Mouse (Mus musculus) hindbrain, embryonic 14.5 days (tissue): Measurements from ENCODE around the gene Csrp1. TPM values are rescaled to one million over a fixed set of nuclear protein-coding genes. Genes with fewer than 3 reads are reported as not detected.
A peak's percentile ranks its signal among the peaks of the same experiment; 100 is the strongest.

ENCODE experiments used
- ATAC-seq: fragments of 200-750 bp; cut with Nextera tagmentation; 2 replicates; pipeline ENCODE4 v1.8.0; 2017; ENCODE audit warnings: moderate number of reproducible peaks, mild to moderate bottlenecking, moderate TSS enrichment, moderate library complexity; ENCODE audit not compliant: low FRiP score
- DNase-seq: peaks from one replicate; pipeline ENCODE4 v3.0.0-alpha.2; 2015; ENCODE audit warnings: low spot score
- H3K27ac ChIP-seq: fragments of 300-500 bp; sonication (generic); 2 replicates; pipeline ENCODE4 v1.5.1; 2014; ENCODE audit warnings: mild to moderate bottlenecking, moderate library complexity
- H3K27me3 ChIP-seq: fragments of 300-500 bp; sonication (generic); 2 replicates; pipeline ENCODE4 v1.6.1; 2014; ENCODE audit warnings: mild to moderate bottlenecking, low read length, mixed read lengths; ENCODE audit not compliant: control insufficient read depth, insufficient read depth
- H3K36me3 ChIP-seq: fragments of 300-500 bp; sonication (generic); replicated peaks from 2 replicates; pipeline ENCODE4 v1.6.1; 2014; ENCODE audit not compliant: control insufficient read depth, insufficient read depth
- H3K4me1 ChIP-seq: fragments of 300-500 bp; sonication (generic); replicated peaks from 2 replicates; pipeline ENCODE4 v1.6.1; 2014; ENCODE audit warnings: antibody characterized with exemption, low read length, mixed read lengths; ENCODE audit not compliant: control insufficient read depth, insufficient read depth
- H3K4me2 ChIP-seq: fragments of 300-500 bp; sonication (generic); replicated peaks from 2 replicates; pipeline ENCODE4 v1.6.1; 2014; ENCODE audit warnings: mild to moderate bottlenecking, moderate library complexity
- H3K4me3 ChIP-seq: fragments of 300-500 bp; sonication (generic); replicated peaks from 2 replicates; pipeline ENCODE4 v1.5.1; 2014; ENCODE audit warnings: mild to moderate bottlenecking, low read length
- H3K9ac ChIP-seq: fragments of 300-500 bp; sonication (generic); 2 replicates; pipeline ENCODE4 v1.6.1; 2014
- H3K9me3 ChIP-seq: fragments of 300-500 bp; sonication (generic); 2 replicates; pipeline ENCODE4 v1.6.1; 2016; ENCODE audit warnings: low read length; ENCODE audit not compliant: control insufficient read depth
- WGBS: fragments of 180-500 bp; shearing (Covaris S2); extraction: QIAGEN DNeasy Blood & Tissue Kit; methylation state at CpG from one replicate; pipeline ENCODE4 v1.1.7; 2014; 5-methylcytosine and 5-hydroxymethylcytosine counted together
- polyA plus RNA-seq: library from polyadenylated mRNA; unstranded; fragments of >200 nt; fragmentation: Nextera tagmentation; extraction: Ambion mirVana; gene quantifications from 2 replicates; pipeline ENCODE4 v1.2.1, GENCODE M21; 2014

The Csrp1 gene
- polyA plus RNA-seq, 1 experiment from 2014 or later = 21.7 TPM

DNA sequence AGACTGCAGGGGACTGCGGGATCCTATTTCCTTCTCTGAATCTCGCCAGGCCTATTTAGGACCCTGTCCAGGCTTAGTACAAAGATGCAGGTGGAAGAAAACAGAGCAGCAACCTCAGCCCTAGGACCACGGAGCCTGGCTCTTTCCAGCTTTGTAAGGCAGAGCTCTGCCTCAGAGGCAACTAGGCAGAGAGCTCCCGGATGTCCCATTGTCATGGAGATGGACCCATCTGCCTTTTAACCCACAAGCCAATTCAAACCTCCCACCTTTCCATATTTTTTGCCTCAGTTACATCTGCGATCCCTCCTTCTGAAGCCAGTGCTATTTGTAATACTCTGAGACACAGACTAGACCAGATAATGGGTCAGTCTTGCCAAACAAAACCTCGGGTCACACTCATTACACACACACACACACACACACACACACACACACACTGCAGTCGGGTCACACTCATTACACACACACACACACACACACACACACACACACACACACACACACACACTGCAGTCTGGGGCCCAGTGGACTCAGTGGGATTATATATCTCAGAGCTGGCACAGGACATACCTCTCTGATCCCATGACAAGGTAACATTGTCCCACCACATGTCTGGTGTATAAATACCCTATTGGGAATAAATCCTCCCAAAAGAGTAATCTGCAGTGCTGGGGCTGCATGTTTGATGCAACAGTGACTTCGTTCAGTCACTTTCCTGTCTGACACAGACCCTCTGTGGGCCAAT is 42.8 kb upstream of the Csrp1 start:
- 33% methylated on average over 8 of the region's 8 CpGs for WGBS
- Histone ChIP-seq H3K4me3 (no peak overlapping the region), H3K36me3 (no peaks in the 10 kb centered on the region), H3K27me3 (no peaks in the 10 kb centered on the region), H3K4me1 (0 out of 2 replicates have a peak, but pooled peaks cover 8% of the 10 kb centered on the region), H3K27ac (peak overlapping the region; percentile 68), H3K9me3 (no peaks in the 10 kb centered on the region), H3K4me2 (no peak overlapping the region), H3K9ac (peak overlapping the region; percentile 2; the same call in 1 of the 2 replicates)
- DNase-seq (no peak), ATAC-seq (0 out of 2 replicates have a peak, but pooled peaks have one; percentile 46)

DNA sequence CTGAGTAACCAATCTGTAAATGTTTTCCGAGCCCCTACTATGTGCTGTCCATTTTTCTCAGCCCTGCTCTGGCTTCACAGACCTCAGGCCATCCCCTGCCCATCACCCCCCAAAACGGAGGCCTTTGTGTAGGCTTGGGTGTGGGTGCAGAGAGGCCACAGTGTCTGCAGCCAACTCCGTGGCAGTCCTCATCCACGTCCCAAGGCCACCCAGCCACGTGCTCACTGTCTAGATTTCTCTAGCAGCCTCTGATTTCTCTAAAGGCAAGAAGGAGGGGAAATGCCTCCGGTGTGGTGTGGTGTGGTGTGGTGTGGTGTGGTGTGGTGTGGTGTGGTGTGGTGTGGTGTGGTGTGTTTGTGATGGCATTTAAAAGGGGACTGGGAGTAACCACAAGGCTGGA is 41.7 kb upstream of the Csrp1 start:
- no peak overlapping the region for H3K9ac ChIP-seq
- H3K4me3 ChIP-seq = no peak overlapping the region
- H3K36me3 ChIP-seq = no peaks in the 10 kb centered on the region
- WGBS = 80% methylated on average over 6 of the region's 6 CpGs
- no peak overlapping the region for H3K27ac ChIP-seq
- DNase-seq (no peak), ATAC-seq (no peak)
- H3K4me1 ChIP-seq = 0 out of 2 replicates have a peak, but pooled peaks cover 8% of the 10 kb centered on the region
- no peaks in the 10 kb centered on the region for H3K9me3 ChIP-seq
- no peaks in the 10 kb centered on the region for H3K27me3 ChIP-seq
- H3K4me2 ChIP-seq = no peak overlapping the region

DNA sequence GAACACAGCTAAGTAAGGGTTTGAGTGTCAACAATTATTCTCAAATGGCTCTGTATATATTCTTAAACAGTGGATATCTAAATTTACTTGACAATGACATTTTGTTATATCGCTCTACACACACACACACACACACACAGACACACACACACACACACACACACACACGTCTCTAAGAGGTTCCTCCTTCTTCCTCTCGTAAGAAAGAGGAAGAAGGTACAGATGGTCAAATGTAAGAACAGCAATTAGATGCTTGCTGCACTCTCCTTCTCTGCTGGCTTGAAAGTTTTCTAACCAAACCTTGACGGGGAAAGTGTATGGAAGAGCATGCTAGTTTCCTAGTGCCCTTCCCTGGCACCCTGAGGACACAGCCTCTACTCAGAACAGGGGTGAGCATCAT is 39.1 kb upstream of the Csrp1 start:
- no peak for ATAC-seq
- Histone ChIP-seq H3K9ac (no peak overlapping the region), H3K4me3 (no peak overlapping the region), H3K27me3 (peaks cover 5% of the 10 kb centered on the region; the same call in 1 of the 2 replicates), H3K9me3 (no peaks in the 10 kb centered on the region), H3K4me2 (no peak overlapping the region), H3K27ac (peak overlapping the region; percentile 56; the same call in 1 of the 2 replicates), H3K36me3 (no peaks in the 10 kb centered on the region), H3K4me1 (0 out of 2 replicates have a peak, but pooled peaks cover 10% of the 10 kb centered on the region)
- DNase-seq = no peak
- WGBS = 74% methylated on average over 4 of the region's 4 CpGs

DNA sequence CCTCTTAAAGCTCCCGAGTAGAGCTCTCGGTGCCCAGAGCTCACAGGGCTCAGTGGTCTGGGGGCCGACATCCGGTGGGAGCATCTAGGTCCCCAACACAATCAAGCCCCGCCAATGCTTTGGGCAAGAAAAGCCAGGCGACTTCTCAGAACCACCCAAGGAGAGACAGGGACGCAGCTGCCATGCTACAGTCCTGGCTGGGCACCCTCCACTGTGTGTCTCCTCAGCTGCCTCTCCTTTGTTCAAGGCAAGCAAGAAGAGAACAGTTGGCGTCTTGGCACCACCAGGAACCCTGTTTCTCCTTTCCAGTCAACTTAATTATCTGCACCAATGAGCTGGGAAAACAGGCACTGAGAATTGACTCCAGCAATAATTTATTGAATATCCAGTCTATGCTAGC is 38.7 kb upstream of the Csrp1 start:
- peaks cover 14% of the 10 kb centered on the region; the same call in 1 of the 2 replicates for H3K4me1 ChIP-seq
- DNase-seq (no peak), ATAC-seq (0 out of 2 replicates have a peak, but pooled peaks have one; percentile 46)
- peak overlapping the region; percentile 56; the same call in 1 of the 2 replicates for H3K27ac ChIP-seq
- no peak overlapping the region for H3K9ac ChIP-seq
- no peak overlapping the region for H3K4me2 ChIP-seq
- H3K4me3 ChIP-seq = no peak overlapping the region
- no peaks in the 10 kb centered on the region for H3K9me3 ChIP-seq
- 75% methylated on average over 8 of the region's 8 CpGs for WGBS
- peaks cover 8% of the 10 kb centered on the region; the same call in 1 of the 2 replicates for H3K27me3 ChIP-seq
- H3K36me3 ChIP-seq = no peaks in the 10 kb centered on the region

GRCm38 (mm10) chr1:135684895-135685294 is 35.0 kb upstream of the Csrp1 start:
- no peak overlapping the region for H3K9ac ChIP-seq
- peaks cover 28% of the 10 kb centered on the region for H3K4me1 ChIP-seq
- peaks cover 8% of the 10 kb centered on the region; the same call in 1 of the 2 replicates for H3K27me3 ChIP-seq
- no peak for DNase-seq
- WGBS = 50% methylated on average over 4 of the region's 4 CpGs
- no peak overlapping the region for H3K27ac ChIP-seq
- H3K4me3 ChIP-seq = no peak overlapping the region
- H3K4me2 ChIP-seq = no peak overlapping the region
- no peak for ATAC-seq
- H3K9me3 ChIP-seq = no peaks in the 10 kb centered on the region
- H3K36me3 ChIP-seq = no peaks in the 10 kb centered on the region

- ATAC-seq (no peak), DNase-seq (no peak)
- Histone ChIP-seq H3K36me3 (no peaks in the 10 kb centered on the region), H3K27me3 (peaks cover 8% of the 10 kb centered on the region; the same call in 1 of the 2 replicates), H3K4me2 (peak overlapping the region; percentile 99), H3K9me3 (no peaks in the 10 kb centered on the region), H3K4me3 (no peak overlapping the region), H3K4me1 (peaks cover 28% of the 10 kb centered on the region), H3K27ac (no peak overlapping the region), H3K9ac (no peak overlapping the region)
- 52% methylated on average over 6 of the region's 6 CpGs for WGBS
Observed at GRCm38 (mm10) chr1:135685316-135685715, 34.5 kb upstream of the Csrp1 start.

DNA sequence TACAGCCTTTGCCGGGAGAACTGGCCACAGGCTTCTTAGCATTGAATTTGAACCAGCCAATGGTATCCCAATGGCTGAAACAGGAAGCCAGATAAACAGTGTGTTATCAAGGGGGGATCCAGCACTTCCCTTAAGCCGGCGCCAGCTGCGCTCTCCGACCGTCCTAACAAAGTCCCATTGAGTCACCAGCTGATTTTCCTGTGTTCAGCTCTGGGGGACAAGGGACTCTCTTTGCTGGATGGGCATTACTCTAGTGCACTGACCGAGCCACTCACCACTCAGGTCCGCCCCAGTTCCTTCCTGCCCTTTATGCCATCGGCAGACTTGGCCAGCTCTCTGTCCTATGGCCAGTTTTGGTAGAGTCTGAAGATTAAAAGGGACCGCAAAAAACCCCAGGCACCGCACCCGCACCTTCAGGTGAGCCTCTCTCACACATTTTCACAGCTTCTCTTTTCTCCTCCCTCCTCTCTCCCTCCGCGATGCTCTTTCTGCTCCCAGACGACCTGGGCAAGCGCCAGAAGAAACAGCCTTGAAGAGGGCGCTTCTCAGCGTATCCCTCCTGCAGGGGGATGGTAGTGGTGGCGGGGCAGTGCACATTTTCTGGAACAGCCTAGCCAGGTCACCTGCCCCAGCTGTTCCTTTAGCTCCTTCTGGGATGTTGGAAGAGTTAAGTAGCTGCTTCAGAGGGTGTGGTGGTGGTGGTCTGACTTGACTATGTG is 32.9 kb upstream of the Csrp1 start:
- H3K27ac ChIP-seq = peak overlapping the region; percentile 67; the same call in 1 of the 2 replicates
- WGBS = 2% methylated on average over 19 of the region's 19 CpGs
- no peaks in the 10 kb centered on the region for H3K9me3 ChIP-seq
- peak overlapping the region; percentile 72 for H3K4me3 ChIP-seq
- peak overlapping the region; percentile 83 for H3K9ac ChIP-seq
- H3K4me2 ChIP-seq = peak overlapping the region; percentile 99
- ATAC-seq (no peak), DNase-seq (peak; percentile 52)
- no peaks in the 10 kb centered on the region for H3K36me3 ChIP-seq
- peaks cover 26% of the 10 kb centered on the region for H3K4me1 ChIP-seq
- peaks cover 8% of the 10 kb centered on the region; the same call in 1 of the 2 replicates for H3K27me3 ChIP-seq

- no peaks in the 10 kb centered on the region for H3K36me3 ChIP-seq
- DNase-seq = peak; percentile 74
- peak overlapping the region; percentile 72 for H3K4me3 ChIP-seq
- H3K9ac ChIP-seq = peak overlapping the region; percentile 83
- ATAC-seq = peak; percentile 87
- H3K27me3 ChIP-seq = peaks cover 8% of the 10 kb centered on the region; the same call in 1 of the 2 replicates
- H3K4me2 ChIP-seq = peak overlapping the region; percentile 99
- H3K27ac ChIP-seq = peak overlapping the region; percentile 73
- H3K4me1 ChIP-seq = peaks cover 26% of the 10 kb centered on the region
- under 1% methylated on average over 81 of the region's 81 CpGs for WGBS
- no peaks in the 10 kb centered on the region for H3K9me3 ChIP-seq
Observed at GRCm38 (mm10) chr1:135687771-135688492, 31.9 kb upstream of the Csrp1 start.
